Mouse (Mus musculus) left cerebral cortex, adult 8-10 months (tissue): ENCODE data around the gene 2200002D01Rik. TPM values are rescaled to one million over a fixed set of nuclear protein-coding genes. Genes with fewer than 3 reads are reported as not detected.

Experiments
- DNase-seq, 2 experiments: peaks; one replicate each; pipeline ENCODE4 v3.0.0; 2022; ENCODE audit warnings: low spot score in 2 of 2
- total RNA-seq, 4 experiments: library from RNA; stranded (reverse); gene quantifications; 2 replicates each; pipeline ENCODE4 v1.2.4; 2022

Gene 2200002D01Rik
- not detected for total RNA-seq

GRCm38 (mm10) chr7:29248261-29248841 lies at the start of gene 2200002D01Rik:
TSS of gene 2200002D01Rik (minus strand) at chr7:29248466.
- DNase-seq, result no peak

DNA sequence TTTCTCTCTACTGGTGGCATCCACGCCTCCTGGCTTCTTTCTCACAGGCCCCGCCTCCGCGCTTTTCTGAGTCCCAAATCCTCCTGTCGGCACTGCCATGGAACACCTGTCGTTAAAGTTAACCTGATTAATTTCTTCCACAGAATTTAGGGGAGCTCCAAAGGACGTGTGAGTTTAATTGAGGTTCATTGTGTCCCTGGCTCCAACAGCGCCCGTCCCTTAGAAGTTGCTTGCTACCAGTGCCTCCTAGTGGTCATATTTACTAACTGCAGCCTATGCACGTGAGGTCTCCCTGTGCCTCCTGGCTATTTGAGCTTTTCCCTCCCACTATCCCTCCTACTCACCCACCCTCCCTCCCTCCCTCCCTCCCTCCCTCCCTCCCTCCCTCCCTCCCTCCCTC lies 48.7 kb upstream of the 2200002D01Rik start:
- no peak for DNase-seq

DNA sequence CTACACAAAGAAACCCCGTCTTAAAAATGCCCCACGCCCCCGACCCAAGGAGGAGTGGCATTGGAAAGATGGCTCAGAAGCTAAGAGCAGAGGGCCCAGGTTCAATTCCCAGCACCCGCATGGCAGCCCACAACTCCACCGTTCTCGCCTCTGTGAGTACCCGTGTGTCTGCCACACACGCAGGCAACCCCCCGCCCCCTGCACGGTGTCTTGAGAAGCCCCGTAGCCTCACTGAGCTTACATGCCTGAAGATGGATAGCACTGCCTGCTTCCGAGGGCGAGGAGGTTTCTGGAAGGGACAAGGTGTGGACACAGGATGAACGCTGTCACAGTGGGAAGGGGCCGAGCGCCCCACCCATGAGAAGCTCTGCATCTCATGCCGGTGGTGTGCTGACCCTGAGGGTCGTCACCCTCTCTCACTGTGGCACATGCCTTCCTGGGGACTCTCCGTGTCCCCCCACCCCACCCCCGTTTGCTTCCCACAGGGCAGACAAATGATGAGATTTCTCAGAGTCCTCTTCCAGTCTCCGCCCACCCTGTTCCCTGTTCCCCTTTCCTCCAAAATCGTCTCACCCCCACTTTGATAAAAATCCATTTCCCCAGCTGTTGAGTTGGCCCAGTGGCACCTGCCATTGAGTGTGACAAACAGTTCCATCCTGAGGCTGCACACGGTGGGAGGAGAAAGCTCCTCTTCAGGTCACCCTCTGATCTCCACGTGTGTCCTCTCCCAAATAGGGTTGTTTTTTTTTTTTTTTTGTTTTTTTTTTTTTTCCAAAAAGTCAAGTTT lies 47.8 kb upstream of the 2200002D01Rik start:
- DNase-seq, result no peak

DNA sequence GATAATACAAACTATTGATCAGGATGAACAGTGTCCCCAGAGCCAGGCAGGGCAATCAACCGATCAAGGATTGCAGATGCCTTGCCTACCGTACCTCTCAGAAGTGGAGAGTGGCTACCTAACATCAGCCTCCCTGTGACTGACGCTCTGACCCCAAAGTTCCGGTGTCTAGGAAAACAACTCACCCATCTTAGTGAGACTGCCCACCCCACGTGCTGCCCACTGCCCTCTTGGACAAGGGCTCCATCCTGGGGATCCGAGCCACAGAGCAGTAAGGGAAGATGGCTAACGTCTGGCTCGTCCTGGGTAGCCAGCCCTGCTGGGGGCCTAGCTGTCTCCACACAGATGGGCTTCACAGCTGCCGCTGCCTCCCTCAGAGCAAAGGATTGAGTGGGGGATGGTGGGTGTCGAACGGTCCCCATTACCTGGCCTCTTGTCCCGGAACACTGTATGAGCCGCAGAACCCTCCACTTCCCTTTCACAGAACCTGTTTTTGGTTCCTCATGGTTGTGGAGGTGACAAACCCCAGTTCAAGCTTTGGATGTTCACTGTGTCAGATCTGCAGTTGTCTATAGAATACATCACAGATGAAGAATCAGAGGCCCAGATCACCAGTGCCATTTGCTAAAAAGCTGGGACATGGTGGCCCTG lies 46.0 kb upstream of the 2200002D01Rik start:
- DNase-seq, result no peak

DNA sequence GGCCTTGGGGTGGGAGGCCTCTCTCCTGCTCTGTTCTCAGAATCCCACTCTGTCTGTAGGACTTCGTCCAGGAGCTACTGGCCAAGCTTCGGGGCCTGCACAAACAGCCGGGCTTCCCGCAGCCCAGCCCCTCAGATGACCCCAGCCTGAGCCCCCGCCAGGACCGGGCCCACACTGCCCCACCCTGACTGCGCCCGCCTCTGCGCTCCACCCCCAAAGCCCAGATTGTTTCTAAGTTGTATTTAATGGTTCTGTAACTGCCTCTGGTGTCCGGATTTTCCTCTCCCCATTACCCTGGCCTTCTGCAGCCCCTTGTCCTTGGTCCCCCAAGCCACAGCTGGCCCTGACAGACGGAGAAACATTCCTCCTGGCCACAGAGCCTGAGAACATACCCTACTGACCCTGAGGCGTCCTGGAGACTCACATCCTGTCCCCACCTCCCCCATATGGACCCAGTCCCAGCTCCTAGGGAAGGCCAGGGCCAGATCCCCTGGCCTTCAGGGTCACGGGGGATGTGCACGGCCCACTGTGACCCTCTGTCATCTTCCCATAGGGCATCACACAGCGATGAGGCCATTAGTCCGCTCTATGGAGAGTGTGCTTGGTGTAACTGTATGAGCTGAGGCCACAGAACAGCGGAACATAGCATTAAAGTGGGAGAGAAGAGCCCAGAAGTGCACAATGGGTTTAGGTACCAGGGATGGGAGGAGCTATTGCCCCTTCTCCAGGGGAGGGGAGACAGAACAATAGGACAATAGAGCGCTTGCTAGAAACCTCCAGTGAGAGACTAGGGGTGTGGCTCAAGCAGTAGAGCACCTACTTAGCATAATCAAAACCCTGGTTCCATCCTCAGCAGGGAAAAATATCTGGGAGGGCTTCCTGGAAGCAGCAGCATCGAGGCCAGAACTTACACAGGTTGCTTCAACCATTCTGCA lies 45.1 kb upstream of the 2200002D01Rik start:
- no peak for DNase-seq

GRCm38 (mm10) chr7:29292458-29293098 lies 44.3 kb upstream of the 2200002D01Rik start:
- no peak for DNase-seq

DNA sequence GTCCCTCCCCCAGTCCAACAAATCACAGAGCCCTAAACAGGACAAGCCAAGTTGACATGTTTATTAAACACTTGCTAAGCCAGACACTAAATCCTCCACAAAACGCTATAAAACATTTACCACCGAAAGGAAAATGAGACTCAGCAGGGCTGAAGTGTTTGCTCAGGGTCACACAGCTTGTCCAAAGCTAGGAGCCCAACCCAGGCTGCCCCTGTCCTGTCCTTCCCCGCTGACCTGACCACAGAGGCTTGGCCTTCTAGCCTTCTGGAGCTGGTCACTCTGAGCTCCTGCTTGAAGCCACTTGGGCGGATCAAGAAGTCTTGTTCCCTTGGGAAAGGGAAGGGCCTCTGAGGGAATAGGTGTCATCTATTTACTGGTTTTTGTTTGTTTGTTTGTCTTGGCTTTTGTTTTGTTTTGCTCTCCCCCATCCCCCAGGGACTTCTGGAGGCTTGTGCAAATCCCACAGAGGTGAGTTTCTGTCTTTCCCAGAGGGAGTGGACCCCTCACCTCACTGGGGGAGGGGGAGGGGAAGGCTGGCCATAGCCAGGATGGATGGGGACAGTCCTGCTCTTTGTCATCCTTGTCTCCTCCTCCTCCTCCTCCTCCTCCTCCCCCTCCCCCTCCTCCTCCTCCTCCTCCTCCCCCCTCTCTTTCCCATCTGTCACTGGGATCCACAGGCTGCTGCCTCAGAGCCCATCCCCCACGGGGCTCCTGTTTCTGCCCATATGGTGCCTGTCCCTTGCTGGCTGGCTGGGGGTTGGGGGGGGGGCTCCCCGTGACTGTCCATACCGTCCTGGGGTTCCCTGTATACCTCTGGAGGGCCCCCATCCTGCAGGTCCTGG lies 43.6 kb upstream of the 2200002D01Rik start:
- DNase-seq, result no peak

- DNase-seq, result peak in 1 of 2 experiments; percentile 63
These were observed 42.6 kb upstream of the 2200002D01Rik start for GRCm38 (mm10) chr7:29290691-29291485.

GRCm38 (mm10) chr7:29289856-29290255 lies 41.6 kb upstream of the 2200002D01Rik start:
- no peak for DNase-seq

GRCm38 (mm10) chr7:29288942-29289638 lies 40.8 kb upstream of the 2200002D01Rik start, which contains the start of gene Ppp1r14a:
TSS of gene Ppp1r14a (plus strand) at chr7:29289308.
- no peak for DNase-seq

GRCm38 (mm10) chr7:29288079-29288478 lies 39.8 kb upstream of the 2200002D01Rik start:
- DNase-seq, result no peak

DNA sequence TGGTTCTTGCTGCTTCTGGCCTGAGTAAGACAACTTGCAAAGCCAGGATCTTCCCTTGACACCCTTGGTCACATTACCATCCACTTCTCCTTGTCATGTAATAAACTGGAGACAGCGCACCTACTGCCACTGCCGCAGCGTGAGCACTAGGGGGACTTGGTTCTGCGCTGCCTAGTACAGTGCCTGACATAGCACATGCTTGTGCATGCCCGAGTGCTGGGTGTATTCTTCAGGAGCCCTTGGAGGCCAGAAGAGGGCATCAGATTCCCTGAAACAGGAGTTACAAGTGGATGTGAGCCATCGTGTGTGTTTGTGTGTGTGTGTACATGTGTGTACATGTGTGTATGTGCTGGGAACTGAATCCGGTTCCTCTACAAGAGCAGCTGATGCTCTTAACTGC lies 39.2 kb upstream of the 2200002D01Rik start:
- no peak for DNase-seq

- no peak for DNase-seq
These were observed 36.3 kb upstream of the 2200002D01Rik start for GRCm38 (mm10) chr7:29284523-29284922.

DNA sequence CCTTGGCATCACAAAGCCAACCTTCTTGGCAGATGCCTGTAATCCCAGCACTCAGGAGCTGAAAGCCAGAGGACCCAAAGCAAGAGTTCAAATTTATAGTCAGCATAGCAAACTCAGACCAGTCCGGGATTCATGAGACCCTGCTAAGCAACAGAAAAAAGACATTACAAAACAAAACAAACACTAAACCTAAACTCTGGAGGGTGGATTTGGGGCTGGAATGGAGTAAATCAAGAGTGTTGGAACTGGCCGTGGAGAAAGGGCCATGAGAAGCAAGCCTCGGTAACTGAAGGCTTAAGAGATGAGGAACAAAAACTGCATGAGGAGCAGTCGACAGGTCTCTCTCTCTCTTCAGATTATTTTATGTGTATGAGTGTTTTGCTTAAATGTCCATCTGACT lies 35.6 kb upstream of the 2200002D01Rik start:
- no peak for DNase-seq

DNA sequence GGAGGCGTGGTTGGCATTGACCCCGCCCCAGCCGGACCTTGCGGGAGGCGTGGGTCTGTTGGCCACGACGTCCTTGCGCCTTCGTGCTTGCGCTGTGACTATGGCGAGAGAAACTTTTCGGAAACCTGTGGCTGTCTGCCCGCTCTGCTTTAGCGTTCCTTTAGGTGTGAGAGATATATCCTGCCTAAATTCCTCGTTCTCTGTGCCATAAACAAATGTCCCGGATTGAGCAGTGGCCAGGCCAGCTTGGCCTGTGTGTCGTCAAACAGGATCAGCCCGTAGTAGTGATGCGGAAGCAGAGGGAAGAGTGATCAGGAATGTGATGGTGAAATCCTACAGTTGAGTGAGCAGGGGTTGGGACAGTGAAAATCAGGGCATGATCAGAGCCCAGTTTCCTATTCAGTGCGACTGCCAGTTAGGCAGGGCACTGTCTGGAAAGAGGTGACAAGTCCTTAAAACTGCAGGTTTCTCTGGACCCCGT lies 33.8 kb upstream of the 2200002D01Rik start:
- no peak for DNase-seq

DNA sequence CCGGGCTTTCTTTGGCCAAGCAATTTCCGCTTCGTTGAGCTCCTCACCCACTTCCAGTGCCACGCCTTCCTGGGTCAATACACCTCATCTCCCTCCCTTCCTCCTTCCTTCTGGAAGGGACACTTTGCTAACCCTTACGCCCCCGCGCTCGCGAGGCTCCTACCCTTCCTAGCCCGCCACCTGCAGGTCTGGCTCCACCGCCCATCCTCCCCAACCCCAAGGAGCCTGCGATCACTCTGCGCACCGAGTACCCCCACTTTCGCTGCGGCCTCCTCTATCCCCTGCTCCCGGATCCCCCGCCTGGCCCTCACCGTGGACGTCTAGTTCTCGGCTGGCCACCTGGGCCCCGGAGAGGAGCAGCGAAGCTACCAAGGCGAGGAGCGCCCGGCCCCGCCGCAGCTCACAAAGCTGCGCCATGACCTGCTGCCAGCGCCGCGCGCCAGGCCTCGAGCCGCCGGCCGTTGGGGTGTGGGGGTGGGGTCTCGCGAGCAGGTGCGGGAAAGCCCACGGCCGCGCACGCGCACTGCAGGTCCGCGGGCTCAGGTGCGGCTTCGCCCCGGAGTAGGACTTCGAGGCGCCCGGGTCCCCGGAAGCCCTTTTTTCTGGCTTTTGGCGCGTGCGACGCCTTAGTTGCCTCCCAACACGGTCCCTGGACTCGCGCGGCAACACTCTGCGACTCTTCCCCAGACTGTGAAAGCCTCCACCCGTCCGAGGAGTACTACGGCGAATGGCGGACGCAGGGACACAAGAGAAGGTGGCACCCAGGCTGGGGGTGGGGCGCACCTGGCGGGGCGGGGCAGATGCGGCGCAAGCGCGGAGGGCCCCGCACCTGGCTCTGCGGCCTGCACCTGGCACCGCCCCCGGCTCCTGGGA lies 33.2 kb upstream of the 2200002D01Rik start, which contains the start of gene Spint2:
Gene Spint2 (minus strand): TSS at position 712 of the 873 bp plus-strand sequence.
- peak in 1 of 2 experiments; percentile 40 for DNase-seq

DNA sequence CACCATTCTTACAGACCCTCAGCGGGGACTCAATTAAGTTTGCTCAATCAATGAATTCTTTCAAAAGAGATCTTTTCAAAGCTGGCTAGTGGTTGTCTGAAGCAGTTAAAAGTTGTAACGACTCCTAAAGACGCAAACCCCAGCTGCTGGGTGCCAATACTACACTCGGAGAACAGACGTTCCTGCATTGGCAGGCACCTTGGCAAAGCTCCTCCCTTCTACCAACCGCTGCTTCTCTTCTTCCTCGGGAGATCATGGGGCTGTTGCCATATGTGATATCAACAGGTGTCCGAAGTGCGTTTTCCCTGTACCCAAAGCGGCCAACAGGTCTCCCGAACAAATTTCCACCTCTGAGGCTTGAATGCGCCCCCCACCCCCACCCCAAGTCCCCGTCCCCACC lies 32.5 kb upstream of the 2200002D01Rik start:
- DNase-seq, result no peak
